Mouse (Mus musculus) liver, embryonic 15.5 days (tissue): ENCODE measurements around the gene Fut11. TPM values are rescaled to one million over a fixed set of nuclear protein-coding genes. Genes with fewer than 3 reads are reported as not detected.

Source experiments
- ATAC-seq: fragments of 200-750 bp; cut with Nextera tagmentation; 2 replicates; pipeline ENCODE4 v1.8.0; 2017; ENCODE audit warnings: moderate number of reproducible peaks, mild to moderate bottlenecking, moderate library complexity; ENCODE audit not compliant: insufficient read depth
- H3K27ac ChIP-seq: fragments of 300-500 bp; sonication (generic); replicated peaks from 2 replicates; pipeline ENCODE4 v1.5.1; 2015; ENCODE audit warnings: mild to moderate bottlenecking, inconsistent platforms
- H3K27me3 ChIP-seq: fragments of 300-500 bp; sonication (generic); 2 replicates; pipeline ENCODE4 v1.6.1; 2015; ENCODE audit warnings: mild to moderate bottlenecking, inconsistent platforms
- H3K36me3 ChIP-seq: fragments of 300-500 bp; sonication (generic); replicated peaks from 2 replicates; pipeline ENCODE4 v1.6.1; 2015; ENCODE audit warnings: moderate library complexity, mild to moderate bottlenecking, inconsistent platforms
- H3K4me1 ChIP-seq: fragments of 300-500 bp; sonication (generic); replicated peaks from 2 replicates; pipeline ENCODE4 v1.6.1; 2015; ENCODE audit warnings: inconsistent platforms
- H3K4me2 ChIP-seq: fragments of 300-500 bp; sonication (generic); 2 replicates; pipeline ENCODE4 v1.6.1; 2015; ENCODE audit warnings: moderate library complexity, mild to moderate bottlenecking, inconsistent platforms
- H3K4me3 ChIP-seq: fragments of 300-500 bp; sonication (generic); replicated peaks from 2 replicates; pipeline ENCODE4 v1.5.1; 2015; ENCODE audit warnings: mild to moderate bottlenecking, inconsistent platforms
- H3K9ac ChIP-seq: fragments of 300-500 bp; sonication (generic); 2 replicates; pipeline ENCODE4 v1.6.1; 2015; ENCODE audit warnings: moderate library complexity, mild to moderate bottlenecking, inconsistent platforms
- H3K9me3 ChIP-seq: fragments of 300-500 bp; sonication (generic); replicated peaks from 2 replicates; pipeline ENCODE4 v1.6.1; 2016; ENCODE audit warnings: inconsistent platforms
- WGBS: fragments of 180-500 bp; shearing (Covaris S2); methylation state at CpG from one replicate; pipeline ENCODE4 v1.1.7; 2015; ENCODE audit warnings: mixed read lengths; ENCODE audit not compliant: insufficient replicate concordance; 5-methylcytosine and 5-hydroxymethylcytosine counted together
- polyA plus RNA-seq: library from polyadenylated mRNA; unstranded; fragments of >200 nt; fragmentation: Nextera tagmentation; extraction: Ambion mirVana; gene quantifications from 2 replicates; pipeline ENCODE4 v1.2.1, GENCODE M21; 2015

Gene Fut11
- polyA plus RNA-seq, 1 experiment from 2014 or later, result 6.3 TPM

DNA sequence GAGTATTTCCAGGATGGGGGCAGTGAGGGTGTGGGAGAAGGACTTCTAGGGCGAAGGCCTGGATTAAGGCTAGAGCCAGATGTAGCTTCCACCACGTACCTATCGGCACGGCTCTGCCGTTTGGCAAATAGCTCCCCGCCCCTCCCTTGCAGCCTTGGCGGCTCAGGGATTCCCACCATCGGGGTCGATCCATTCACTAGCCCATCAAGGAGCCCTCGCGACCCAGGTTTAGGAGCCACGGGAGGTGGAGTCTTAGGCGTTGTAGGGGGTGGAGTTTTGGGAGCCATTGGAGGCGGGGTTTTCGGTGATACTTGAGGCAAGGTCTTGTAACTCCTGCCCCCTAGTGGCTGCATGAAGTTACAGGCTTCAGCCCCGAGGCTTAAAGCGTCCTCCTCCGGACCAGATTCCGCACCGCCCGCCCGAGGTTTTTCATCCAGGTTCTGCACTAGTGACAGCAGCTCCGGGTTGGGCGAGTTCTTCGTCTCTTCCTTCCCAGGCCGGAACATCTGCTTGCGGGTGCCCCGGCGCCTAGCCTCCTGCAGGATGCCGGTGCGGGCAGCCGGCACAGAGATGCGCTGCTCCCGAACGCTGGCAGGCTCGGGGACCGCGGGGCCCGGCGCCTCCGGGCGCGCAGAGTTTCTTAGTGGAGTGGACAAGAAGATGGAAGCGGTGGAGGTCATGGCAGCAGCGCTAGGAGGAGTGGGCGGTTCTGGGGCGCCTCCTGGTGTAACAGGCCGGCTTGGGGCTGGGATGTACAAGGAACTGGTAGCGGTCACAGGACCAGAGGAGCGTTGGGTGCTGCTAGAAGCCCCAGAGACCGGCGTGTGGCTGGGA, 33.7 kb upstream of the Fut11 start:
- Histone ChIP-seq H3K9me3 (no peaks in the 10 kb centered on the region), H3K27ac (0 out of 2 replicates have a peak overlapping the region, but pooled peaks have one; percentile 11), H3K9ac (peak overlapping the region; percentile 50), H3K4me2 (peak overlapping the region; percentile 91), H3K27me3 (peaks cover 47% of the 10 kb centered on the region), H3K36me3 (no peaks in the 10 kb centered on the region), H3K4me3 (peak overlapping the region; percentile 62), H3K4me1 (peaks cover 20% of the 10 kb centered on the region)
- peak; percentile 78 for ATAC-seq
- WGBS, result 2% methylated on average over 52 of the region's 52 CpGs

DNA sequence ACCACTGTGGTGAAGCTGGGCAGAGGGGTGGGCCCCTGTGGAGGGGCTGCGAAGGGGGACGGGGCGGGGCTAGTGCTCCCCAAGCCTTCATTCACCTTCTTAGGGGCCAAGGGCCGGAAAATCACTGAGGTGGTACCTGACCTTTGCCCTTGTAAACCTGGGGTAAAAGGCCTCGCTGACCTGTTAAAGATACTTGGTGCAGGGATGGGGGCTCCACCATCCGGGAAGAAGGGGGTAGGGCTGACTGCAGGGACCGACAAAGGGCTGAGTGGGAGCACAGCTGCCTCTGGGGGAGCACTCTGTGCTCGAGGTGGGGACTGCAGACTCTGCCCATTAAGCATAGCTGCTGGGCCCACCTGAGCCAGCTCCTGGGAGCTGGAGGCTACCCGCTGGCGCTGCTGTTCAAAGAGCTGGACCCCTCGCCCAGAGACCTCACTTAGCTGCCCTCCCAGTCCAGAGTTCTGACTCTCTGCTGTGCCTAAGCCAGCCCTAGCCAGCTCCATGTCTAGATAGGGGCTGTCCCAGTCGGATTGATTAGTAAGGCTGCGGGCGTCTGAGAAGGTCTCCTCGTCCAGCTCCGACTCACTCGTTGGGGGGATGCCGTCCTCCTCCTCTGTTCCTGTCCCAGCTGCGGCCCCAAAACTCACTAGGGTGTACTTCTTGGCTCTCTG, 33.0 kb upstream of the Fut11 start:
- H3K27ac ChIP-seq, result 0 out of 2 replicates have a peak overlapping the region, but pooled peaks have one; percentile 11
- peak overlapping the region; percentile 50 for H3K9ac ChIP-seq
- WGBS, result 22% methylated on average over 19 of the region's 19 CpGs
- no peaks in the 10 kb centered on the region for H3K9me3 ChIP-seq
- peaks cover 20% of the 10 kb centered on the region for H3K4me1 ChIP-seq
- H3K36me3 ChIP-seq, result no peaks in the 10 kb centered on the region
- H3K27me3 ChIP-seq, result peaks cover 55% of the 10 kb centered on the region
- peak overlapping the region; percentile 62 for H3K4me3 ChIP-seq
- no peak for ATAC-seq
- peak overlapping the region; percentile 91 for H3K4me2 ChIP-seq

DNA sequence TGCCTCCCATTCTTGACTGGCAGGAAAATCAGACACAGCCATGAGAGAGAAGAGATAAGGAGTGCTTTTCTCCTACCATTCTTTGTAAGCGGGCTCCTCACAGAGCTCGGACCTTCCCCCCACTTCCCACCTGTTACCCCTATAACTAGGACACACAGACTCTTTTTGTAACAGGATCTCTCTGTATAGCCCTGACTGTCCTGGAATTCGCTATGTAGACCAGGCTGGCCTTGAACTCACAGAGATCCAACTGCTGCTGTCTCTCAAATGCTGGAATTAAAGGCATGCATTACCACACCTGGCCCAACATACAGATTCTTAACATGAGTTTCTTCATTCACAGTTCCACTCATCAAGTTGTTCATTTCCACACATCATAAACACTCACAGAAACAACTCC, 32.0 kb upstream of the Fut11 start:
- Histone ChIP-seq H3K4me2 (no peak overlapping the region), H3K4me1 (peaks cover 20% of the 10 kb centered on the region), H3K9me3 (no peaks in the 10 kb centered on the region), H3K27me3 (peaks cover 61% of the 10 kb centered on the region), H3K4me3 (no peak overlapping the region), H3K27ac (no peak overlapping the region), H3K9ac (no peak overlapping the region), H3K36me3 (no peaks in the 10 kb centered on the region)
- WGBS, result 53% methylated on average over 3 of the region's 3 CpGs
- ATAC-seq, result no peak

DNA sequence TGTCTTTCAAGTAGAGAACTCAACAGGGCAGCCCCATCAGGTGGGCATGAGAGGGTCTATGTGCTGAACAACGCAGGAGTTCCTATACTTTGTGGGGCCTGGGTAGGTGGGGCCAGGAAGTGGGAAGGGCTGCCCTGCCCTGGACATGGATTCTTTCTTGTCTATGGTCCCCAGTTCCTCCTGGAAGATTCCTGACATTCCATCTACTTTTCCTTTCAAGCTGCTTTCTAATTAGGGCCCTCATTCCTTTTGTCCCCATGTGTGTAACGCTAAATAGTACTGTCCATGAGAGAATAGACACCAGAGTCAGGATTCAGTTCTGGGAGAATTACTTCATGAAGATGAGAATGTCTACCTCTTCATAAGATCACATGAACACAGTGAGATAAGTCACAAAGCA, 31.2 kb upstream of the Fut11 start:
- 42% methylated on average over 2 of the region's 2 CpGs for WGBS
- no peak for ATAC-seq
- Histone ChIP-seq H3K27ac (no peak overlapping the region), H3K27me3 (peaks cover 70% of the 10 kb centered on the region), H3K36me3 (no peaks in the 10 kb centered on the region), H3K4me1 (peaks cover 20% of the 10 kb centered on the region), H3K4me3 (no peak overlapping the region), H3K4me2 (no peak overlapping the region), H3K9ac (no peak overlapping the region), H3K9me3 (no peaks in the 10 kb centered on the region)

DNA sequence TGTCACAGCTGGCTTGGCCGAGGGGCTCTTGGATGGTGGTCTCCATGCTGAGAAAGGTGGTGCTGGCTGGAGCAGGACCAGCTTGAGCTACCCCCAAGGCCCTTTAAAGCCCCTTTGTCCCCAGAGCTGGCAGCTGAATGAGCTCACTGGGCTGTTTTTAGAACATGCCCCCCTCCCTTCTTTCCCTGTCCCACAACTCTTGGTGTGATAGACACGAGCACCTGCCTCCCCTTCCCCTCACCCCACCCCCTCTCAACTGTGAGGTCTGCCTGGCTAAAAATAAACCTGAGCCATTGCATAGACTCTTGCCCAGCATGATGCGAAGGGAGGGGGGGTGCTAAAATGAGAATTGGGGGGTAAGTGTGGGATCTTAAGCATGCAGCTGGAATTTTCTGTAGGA, 30.3 kb upstream of the Fut11 start:
- Histone ChIP-seq H3K4me2 (no peak overlapping the region), H3K4me1 (peaks cover 20% of the 10 kb centered on the region), H3K27me3 (peaks cover 78% of the 10 kb centered on the region), H3K9me3 (no peaks in the 10 kb centered on the region), H3K27ac (no peak overlapping the region), H3K4me3 (no peak overlapping the region), H3K36me3 (no peaks in the 10 kb centered on the region), H3K9ac (no peak overlapping the region)
- ATAC-seq, result no peak
- WGBS, result 24% methylated on average over 3 of the region's 3 CpGs

DNA sequence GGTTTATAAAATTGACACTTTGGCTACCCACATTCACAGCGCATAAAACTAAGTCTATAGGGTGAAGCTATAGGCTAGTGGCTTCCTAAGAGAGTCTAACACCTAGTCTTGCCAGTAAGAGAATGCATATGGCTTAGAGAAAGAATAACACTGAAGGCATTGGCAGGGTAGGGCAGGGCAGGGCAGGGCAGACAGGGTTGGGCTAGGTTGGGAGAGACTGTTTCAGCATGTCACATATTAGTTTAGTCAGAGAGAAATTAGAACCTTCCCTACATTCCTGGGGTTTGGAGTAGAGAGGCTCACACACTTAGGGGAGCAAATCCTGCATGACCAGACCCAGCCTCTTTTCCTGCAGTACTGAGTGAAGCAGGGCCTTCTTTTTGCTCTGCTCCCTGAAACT, 27.3 kb upstream of the Fut11 start:
- ATAC-seq, result no peak
- Histone ChIP-seq H3K4me1 (no peaks in the 10 kb centered on the region; the same call in 1 of the 2 replicates), H3K9ac (no peak overlapping the region), H3K36me3 (no peaks in the 10 kb centered on the region), H3K27me3 (peaks cover 76% of the 10 kb centered on the region), H3K9me3 (no peaks in the 10 kb centered on the region), H3K27ac (no peak overlapping the region), H3K4me2 (no peak overlapping the region), H3K4me3 (no peak overlapping the region)
- 51% methylated on average over 1 of the region's 1 CpGs for WGBS

DNA sequence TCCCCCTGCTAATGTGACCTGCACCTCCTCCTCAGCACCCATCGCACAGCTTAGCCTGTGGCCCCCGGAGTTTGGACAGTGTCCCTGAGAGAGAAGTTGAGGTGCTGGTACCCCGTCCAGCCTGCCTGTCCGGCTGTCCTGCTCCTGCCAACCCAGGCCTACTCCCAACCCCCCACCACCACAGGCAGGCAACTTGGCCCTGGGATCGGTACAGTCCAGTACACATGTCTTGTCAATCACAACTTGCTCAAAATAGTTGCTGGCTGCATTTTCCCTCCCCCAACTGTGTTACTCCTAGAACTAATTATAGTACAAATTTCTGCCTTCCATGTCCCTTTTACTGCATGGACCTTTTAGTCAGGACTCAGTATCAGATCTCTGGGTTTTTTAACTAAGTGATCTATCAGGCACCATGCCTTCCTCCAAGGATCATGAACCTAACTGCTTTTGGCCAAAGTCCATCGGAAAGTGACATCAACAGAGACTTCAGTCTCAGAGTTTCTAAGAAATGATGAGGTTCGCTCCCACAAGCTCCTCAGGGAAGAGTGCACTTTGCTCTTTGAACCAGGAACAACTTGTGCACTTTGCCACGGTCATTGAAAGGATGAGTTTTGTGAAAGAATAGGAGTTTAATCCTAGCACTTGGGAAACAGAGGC, 26.5 kb upstream of the Fut11 start, which contains the start of gene Synpo2l:
TSS of gene Synpo2l (minus strand) at position 201 of the 657 bp plus-strand sequence.
- Histone ChIP-seq H3K4me1 (peaks cover 3% of the 10 kb centered on the region; the same call in 1 of the 2 replicates), H3K27ac (no peak within 1 kb of the TSS), H3K36me3 (no peaks in the 10 kb centered on the region), H3K9me3 (no peaks in the 10 kb centered on the region), H3K4me3 (no peak within 1 kb of the TSS), H3K9ac (no peak within 1 kb of the TSS), H3K4me2 (no peak within 1 kb of the TSS), H3K27me3 (peaks cover 68% of the 10 kb centered on the region)
- 58% methylated on average over 8 of the region's 8 CpGs for WGBS
- ATAC-seq, result no peak

DNA sequence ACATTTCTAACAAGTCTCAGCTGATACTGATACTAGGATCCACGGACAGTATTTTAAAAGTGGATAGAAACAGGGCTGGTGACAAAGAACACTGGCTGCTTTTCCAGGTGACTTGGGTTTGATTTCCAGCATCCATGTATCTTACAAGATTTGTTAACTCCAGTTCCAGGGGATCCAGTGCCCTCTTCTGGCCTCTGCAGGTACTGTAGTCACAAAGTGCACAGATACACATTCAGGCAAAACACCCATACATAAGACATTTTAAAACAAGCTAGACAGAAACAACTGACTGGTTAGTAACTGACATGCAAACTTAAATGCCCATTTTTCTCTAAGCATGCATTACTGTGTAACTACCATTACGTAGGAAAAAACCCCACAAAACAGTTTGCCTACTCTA, 21.8 kb upstream of the Fut11 start:
- Histone ChIP-seq H3K9me3 (no peaks in the 10 kb centered on the region), H3K27ac (0 out of 2 replicates have a peak overlapping the region, but pooled peaks have one; percentile 31), H3K4me3 (no peak overlapping the region), H3K36me3 (peaks cover 23% of the 10 kb centered on the region), H3K27me3 (peaks cover 27% of the 10 kb centered on the region), H3K9ac (no peak overlapping the region), H3K4me1 (peaks cover 18% of the 10 kb centered on the region), H3K4me2 (peak overlapping the region; percentile 86; the same call in 1 of the 2 replicates)
- WGBS, result 78% methylated on average over 2 of the region's 2 CpGs
- no peak for ATAC-seq

DNA sequence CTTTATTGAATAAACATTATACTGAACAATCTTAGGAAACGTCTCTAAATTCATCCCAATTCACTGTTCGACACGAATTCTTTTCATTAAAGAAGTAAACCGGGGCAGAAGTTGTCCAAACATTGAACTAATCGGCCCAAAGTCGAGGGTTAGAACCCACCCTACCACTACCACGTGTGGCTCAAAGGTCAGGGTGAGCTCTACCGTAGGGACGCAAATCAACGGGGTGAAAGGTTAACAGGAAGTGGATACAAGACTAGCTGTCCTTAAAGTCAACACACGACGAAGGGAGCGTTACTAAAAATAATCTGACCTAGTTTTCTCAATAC, 21.1 kb upstream of the Fut11 start:
- Histone ChIP-seq H3K4me2 (peak overlapping the region; percentile 86), H3K9me3 (no peaks in the 10 kb centered on the region), H3K36me3 (peaks cover 30% of the 10 kb centered on the region), H3K4me3 (peak overlapping the region; percentile 97), H3K9ac (peak overlapping the region; percentile 7; the same call in 1 of the 2 replicates), H3K4me1 (peaks cover 22% of the 10 kb centered on the region), H3K27ac (peak overlapping the region; percentile 91), H3K27me3 (peaks cover 20% of the 10 kb centered on the region)
- ATAC-seq, result peak; percentile 64
- 8% methylated on average over 13 of the region's 13 CpGs for WGBS

DNA sequence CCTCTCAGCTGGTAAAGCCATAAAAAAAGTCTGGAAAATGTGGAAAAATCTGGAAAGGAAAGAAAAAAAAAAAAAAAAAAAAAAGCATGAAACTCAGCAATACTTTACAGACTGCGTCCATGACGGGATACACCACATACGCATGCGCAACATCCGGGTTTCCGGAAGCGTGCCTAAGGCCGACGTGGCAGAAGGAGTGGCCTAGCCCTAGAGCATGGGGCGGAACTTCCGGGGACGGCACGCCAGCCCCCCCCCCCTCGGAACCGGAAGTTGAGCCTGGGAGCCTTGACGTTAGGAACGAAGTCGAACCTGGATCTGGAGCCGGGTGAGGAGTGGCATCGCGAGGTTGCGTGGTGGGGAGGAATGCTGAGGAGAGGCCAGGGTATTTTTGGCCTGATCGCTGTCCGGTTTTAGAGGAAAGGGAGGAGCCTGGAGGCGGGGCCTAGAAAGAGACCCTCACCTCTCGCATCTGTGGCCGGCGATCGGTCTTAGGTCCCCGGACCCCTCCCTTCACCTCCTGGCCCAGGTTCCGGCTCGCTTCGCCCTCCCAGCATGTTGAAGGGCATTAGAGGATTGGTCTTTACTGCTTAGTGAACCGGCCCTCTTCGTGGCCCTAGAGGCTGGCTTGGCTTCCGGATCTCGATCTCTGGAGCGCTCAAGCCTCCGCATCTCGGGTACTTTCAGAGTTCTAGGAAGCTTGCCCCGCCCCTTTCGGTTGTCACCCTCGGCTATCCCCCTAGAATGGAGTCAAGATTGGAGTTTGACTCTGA, 20.5 kb upstream of the Fut11 start, which contains the start of gene Sec24c:
TSS of gene Sec24c (plus strand) at position 245 of the 770 bp plus-strand sequence.
- under 1% methylated on average over 43 of the region's 43 CpGs for WGBS
- ATAC-seq, result peak; percentile 93
- peak within 1 kb of the TSS; percentile 86 for H3K4me2 ChIP-seq

More for the DNA sequence above, 20.5 kb upstream of the Fut11 start, which contains the start of gene Sec24c:
- Histone ChIP-seq H3K27me3 (peaks cover 14% of the 10 kb centered on the region), H3K27ac (peak within 1 kb of the TSS; percentile 91), H3K4me3 (peak within 1 kb of the TSS; percentile 97), H3K9me3 (no peaks in the 10 kb centered on the region), H3K36me3 (peaks cover 35% of the 10 kb centered on the region), H3K4me1 (peaks cover 22% of the 10 kb centered on the region), H3K9ac (peak within 1 kb of the TSS; percentile 88)
